Mouse (Mus musculus) c-Kit-positive CD71-negative TER-119-negative erythroid progenitor cells, embryonic 14.5 days (primary cell): ENCODE data around the gene Pde4d.

Experiments used
- DNase-seq: peaks from one replicate; pipeline ENCODE4 v3.0.0-alpha.2; 2013; ENCODE audit warnings: low read depth

Gene Pde4d

DNA sequence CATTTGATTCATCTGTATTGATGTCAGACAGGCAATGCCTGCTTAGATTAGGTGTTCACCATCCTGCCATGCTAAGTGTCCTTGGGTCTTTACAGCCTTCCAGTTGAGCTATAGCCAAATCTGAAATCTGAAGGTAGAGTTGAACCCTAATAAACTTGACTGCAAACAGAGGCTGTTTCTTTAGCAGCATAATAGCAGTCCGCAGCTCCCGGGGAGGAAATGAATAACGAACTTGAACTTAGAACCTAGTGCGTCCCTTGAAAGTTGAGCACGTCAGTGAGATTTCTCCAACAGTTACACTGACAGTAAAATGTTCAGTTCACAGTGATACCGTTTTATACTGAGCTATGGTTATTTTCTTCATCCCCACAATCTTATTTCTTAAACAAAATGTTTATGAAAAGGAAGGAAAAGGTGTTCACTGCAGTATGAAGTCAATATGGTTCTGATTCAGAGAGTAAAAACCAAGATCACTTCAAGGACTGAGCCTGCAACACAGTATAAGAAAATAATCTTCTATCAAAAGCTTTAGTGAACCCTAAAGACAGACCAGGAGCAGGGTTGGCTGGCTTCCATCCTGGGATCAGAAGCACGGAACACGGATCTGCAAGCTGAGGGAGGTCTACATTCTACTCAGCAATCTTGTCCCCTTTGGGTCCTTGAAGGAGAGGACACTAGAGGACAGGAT, 1372.1 kb downstream of the Pde4d start:
- no peak for DNase-seq

DNA sequence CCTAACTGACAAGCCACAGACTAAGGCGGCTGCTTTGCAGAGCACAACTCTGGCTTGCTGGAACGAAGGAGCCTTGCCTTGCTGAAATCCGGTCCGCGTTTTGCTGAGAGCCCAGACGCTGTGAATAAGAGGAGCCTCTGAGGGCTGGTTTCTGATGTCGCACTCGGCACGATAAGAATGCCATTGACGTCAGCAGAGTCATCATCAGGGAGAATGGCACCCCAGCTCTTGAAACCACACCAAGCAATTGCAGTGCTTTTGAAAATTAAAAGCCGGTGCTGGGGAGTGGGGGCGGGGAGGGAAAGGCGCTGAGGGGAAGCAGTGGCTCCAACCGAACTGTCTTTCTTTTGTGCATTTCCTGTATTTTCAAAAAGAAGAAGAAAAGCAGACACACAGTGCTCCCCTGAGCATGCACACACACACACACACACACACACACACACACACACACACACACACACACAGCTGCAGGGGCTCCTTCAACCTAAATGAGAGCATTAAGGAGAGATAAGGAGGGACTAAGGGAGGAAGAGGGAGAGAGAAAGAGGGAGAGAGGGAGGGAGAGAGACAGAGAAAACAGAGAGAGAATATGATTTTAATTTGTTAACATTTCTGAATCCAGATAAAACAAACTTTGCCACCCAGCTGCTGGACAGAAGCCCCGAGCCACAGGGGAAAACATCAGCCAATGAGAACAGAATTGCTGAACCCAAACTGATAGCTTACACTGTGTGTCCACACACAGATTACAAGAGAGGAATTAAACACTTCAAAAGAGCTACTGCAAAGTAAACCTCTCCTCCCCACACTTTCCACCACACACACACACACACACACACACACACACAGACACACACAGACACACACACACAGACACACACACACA, 1372.9 kb downstream of the Pde4d start:
- peak; percentile 95 for DNase-seq

DNA sequence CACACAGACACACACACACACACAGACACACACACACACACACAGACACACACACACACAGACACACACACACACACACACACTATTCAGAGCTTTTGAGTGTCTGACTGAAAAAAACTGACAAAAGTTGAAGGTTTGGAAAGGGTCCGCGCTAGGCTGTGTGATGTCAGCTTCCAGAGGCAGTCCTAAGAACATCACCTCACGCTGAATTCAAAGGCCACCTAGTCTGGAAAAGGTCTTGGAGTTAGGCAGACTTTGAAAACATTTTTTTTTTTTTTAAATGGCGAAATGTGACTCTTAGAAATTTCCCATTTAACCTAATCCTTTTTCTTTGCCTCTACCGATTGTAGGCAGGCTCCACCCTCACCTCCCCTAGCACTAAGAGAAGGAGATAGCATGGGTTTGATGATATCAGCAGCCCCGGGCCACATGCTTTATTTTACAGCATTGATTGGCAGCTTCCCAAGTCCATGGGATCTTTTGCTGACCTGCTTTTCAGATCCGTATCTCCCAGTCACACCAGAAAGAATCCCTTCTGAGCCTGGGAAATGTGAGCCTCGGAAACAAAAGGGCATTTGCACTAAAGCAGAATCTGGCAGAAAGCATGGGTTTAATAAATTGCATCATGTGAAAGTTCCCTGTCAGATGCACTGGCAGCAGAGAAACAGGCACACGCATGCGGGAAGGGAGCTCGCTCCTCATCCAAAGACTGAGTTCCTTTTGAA, 1373.7 kb downstream of the Pde4d start:
- DNase-seq = no peak

DNA sequence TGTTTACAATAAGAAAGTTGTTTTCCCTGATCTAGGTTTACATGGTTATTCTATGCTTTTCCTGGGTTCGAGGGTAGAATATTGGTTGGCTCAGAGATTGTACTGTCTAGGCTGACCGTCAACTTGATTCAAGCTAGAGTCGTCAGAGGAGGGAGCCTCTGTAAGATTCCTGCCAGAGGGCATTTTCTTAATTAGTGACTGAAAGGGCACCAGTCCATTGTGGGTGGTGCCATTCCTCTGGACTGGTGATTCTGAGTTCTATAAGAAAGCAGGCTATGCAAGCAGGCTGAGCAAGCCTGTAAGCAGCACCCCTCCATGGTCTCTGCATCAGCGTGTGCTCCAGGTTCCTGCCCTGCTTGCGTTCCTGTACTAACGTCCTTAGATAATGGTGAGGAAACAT, 1376.1 kb downstream of the Pde4d start:
- no peak for DNase-seq

DNA sequence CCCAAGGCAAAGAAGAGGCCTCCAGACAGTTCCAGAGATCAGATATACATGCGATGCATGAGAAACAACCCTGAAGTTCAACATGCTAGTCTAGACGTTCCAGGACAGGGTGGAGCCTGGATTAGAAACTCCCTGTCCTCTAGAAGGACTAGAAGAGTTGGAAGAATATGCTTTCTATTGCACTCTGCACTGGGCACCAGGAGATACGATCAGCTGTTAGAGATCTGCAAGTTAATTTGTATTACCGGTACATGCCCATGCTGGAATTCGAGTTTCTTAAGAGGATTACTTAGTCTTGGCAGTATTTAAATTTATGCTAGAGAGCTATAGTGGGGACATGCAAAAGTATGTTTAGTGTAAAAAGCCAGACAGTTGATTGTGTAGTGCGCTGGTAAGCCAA, 1377.6 kb downstream of the Pde4d start:
- DNase-seq = no peak

DNA sequence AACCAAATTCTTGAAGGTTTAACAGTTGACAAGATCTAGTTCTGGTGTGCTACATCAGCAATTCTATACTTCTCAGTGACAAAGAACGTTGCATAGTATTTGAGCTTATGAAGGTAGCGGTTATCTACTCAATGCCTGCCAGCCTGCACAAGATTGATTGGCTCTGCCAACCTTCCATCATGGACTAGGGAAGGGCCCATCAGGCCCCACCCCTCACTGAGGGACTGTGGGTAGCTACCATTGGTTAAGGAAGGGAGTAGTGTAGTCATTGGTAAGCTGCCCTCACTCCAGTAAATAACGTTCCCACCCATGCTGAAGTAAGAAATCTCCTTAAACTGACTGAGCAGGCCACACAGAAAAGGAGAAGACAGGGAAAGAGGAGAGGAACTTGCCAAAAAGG, 1378.2 kb downstream of the Pde4d start:
- no peak for DNase-seq

DNA sequence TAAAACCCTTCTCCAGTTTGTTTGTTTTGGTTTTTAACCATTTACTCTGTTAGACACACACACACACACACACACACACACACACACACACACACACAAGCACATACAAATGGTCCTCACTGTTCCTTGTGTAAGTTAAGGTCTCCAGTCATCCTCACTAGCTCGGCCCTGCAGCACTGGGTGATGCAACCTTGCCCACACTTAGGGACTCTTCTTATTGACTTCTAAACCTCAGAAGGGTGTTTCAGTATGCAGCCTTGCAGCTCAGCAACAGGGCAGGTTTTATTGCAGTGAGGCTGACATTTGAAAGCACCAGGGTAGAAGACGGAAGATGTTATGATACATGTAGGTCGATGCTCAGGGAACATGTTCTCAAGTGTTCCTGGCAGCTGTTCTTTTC, 1379.7 kb downstream of the Pde4d start:
- no peak for DNase-seq

DNA sequence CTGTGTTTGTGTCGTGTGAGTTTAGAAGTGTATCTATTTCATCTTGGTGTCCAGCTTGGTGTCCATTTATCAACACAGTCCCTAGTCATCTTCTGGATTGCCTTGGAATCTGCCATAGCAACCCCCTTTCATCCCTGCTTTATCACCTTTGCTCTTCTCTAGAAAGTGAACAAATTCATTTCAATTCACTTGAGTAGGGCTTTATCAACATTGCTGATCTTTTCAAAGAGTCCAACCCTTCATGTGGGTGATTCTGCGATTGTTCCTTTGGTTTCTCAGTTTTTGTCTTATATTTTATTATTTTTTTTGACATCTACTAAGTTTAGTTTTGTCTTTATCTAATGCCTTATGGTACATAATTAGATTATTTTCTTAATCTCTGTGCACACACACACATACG, 1385.2 kb downstream of the Pde4d start:
- no peak for DNase-seq

DNA sequence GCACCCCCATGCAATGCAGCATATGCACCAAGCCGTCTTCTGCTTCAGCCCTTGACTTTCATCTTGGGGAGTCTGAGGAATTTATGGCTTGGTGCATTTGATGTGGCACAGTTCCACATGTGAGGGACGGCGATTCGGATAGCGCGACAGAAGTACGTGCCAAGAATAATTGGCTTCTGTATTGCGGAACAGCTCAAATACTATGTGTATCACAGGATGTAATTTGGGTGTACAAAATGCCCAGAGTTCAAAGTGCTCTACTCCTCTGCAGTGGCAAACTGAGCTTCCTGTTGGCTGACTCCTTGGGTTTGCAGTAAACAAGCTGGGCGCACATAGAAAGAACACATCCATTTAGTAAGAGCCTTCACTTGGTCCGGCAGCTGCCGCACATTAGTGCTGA, 1387.7 kb downstream of the Pde4d start:
- no peak for DNase-seq

DNA sequence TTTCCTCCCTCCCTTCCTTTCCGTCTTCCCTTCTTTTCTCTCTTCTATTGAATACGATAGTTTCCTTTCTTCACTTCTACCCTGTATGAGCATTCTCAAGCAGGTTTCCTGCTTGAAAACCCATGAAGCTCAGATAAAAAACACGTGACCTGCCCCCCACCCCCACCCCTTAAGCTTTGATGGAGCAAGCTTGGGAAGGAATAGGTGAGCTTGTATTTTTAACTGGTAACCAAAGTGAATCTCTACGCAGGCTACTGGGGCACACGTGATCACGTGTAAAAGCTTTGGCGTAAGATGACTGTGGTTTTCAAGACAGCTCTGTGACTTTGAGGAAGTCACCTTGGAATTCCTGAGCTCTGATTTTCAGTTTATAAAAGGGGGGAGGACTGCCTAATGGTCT, 1388.2 kb downstream of the Pde4d start:
- no peak for DNase-seq

DNA sequence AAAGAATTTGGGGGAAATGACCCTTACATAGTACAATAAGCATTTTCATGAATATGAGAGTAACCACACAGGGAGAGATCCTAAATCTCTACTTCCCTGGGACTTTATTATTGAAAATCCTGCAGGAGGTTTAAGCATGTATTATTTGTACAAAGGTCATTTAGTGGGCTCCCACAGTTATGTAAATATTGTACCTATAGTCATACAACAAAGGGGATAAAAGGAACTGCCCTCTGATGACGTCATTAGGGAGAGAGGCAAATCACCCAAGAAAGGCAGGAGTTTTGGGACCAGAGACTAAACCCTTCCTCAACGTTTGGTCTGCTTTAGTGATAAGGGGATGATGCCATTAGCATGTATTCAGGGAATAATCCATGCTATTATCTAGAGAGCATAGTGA, 1390.5 kb downstream of the Pde4d start:
- no peak for DNase-seq

DNA sequence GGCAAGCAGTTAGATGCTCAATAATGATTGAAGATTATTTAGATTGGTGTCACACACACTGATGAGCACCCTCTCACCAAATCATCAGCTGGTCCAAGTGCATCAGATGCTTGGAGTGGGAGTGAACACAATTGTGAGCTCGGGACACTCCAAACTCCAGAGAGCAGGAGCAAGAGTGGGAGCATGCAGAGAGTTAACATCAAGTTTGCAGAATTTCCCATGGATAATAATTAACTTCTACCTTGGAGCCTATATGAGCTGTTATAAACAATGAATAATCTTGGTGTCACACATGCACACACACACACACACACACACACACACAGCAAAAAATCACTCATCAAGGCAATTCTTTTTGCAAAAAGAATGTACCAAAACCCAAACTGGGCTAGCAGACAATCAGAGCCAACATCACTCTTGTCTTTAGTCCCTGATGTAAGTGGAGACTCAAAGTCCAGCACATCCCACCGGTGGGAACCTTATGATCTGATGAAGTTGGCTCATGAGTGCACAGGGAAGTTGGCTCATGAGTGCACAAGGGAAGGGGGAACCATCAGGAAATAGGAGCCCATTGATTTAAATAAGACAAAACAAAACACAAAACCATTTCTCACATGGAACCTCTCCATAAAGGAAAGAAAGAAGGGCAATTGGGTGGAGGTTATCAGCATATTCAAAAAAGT, 1391.5 kb downstream of the Pde4d start:
- no peak for DNase-seq

DNA sequence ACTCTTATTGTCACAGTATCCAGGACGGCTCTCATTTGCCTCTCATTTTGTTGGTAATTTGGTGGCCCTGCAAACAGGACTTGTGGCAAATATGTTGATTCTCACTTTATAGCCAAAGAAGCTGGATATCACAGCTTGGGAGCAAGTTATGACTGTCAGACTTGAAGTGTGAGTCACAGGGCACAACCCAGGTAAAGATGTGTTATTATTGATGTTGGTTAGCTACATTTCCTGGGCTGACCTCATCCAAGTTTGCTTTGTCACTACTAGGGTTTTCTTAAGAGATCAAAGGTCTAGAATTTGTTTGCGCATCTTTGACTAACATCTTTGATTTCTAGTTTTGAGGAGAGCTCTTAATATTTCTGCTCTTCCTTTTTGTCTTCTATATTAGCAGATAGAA, 1393.2 kb downstream of the Pde4d start:
- DNase-seq = no peak

DNA sequence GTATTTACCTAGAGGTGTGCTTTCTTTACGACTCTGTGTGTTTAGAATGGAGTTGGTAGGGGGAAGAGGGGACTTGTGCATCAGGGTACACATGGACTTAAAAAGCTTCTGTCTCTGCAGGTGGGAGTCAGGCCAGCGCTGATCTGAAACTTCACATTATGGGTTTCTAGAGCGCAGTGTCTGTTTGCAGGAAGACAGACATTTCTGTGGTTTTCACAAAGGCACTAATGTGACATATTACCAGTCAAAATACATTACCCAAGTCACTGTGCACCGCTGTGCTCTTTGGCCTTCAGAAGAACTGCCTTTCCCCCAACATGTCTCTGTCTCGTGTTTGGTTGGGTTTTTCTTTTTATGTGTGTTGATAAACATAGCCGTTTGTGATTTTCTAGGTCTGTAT, 1395.1 kb downstream of the Pde4d start:
- DNase-seq = no peak

DNA sequence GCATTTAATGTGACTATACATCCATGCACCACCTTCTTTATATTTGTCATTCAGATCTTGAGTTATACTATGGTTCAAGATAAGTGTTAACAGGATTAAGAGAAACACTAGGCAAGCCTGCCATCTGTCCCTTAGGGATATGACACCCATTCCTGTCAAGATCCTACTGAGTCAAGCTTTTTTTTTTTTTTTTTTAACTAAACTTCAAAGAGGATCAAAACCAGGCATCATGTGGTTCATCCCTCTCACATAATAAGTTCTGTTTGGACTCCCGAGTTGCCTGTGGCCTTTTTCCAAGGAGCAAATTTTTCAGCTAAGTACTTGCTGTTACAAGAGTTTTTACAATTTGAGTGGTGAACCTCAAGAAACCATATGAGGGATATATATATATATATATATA, 1414.1 kb downstream of the Pde4d start:
- no peak for DNase-seq

DNA sequence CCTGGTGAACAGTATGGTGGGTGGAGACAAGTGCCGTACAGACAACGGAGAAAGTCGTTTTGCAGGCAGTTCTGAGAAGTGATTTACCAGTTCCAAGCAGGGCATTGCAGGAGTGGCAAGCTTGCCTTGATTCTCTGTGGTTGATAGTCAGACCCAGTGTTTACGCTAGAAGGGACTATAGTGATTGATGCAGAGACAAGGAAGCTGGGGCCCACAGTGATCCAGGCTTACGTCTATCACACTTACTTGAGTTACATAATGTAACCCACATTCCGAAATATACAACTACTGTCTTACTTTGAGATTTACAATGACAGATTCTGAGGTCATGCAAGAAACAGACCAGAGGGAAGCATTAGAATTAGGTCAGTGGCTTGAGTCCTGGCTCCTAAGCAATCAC, 1414.6 kb downstream of the Pde4d start:
- DNase-seq = no peak

DNA sequence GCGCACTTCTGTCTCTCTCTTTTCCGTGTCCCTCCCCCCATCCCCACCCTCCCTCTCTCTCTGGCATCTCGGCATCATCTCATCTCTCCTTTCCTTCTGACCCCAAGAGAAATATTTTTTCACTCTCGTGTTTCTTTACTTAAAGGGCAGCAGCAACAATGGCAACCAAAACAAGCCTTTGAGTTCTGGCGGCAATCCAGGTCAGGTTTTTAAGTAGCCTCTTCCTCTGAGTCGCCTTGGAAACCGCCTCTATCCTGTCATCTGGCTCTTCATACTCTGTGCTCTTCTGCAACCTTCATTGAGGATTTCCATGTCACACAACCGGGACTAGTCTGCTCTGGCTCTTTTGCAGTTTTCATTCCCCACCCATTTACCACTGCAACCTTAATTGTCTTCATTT, 1430.6 kb downstream of the Pde4d start:
- DNase-seq = no peak

DNA sequence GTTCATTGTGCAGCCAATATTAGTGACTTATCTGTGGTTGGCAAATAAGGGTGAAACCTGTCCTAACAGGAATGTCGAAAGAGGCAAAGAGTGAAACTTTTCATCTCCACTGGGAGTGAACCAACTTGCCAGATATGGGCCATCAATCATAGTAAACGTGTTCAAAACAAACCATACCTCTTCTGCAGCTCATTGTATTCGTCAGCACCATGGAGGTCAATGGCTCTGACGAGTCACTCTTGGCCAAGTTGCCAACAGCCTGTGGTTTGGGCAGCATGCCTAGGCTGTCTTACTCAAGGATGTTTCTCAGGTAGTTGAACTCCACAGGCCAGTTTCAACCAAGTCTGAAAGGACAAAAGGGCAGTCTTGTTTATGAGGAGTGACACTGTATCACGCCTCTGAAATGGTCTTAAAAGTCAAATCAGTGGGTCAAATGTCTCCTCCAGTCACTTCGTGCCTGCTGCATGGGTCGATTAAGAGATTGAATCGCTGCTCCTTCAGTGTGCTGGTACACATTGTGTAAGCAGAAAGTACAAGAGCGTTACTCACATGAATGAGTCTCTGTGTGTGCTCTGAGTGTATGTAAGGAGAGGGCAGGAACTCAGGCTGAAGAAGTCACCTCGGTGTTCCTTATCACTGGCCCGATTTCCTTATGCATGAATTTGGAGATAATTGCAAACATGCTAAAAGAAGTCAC, 1431.6 kb downstream of the Pde4d start:
- no peak for DNase-seq

DNA sequence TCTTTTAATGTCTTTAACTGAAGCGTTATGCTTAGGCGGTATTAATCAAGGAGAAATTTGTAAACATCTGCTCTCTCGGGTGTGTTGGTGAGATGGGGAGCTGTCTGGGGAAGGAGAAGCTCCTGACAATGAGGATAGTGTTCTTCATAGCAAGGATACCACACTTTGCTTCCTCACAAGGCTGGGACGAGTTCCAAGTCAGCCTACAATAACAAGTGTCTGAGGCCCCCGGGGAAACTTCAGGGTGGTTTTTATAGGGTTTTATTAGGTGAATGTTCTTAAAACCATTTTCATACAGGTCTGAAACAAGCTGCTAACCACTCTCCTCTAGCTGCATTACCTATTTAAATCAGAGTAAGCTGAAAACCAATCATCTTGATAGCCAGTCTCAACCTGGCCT, 1433.9 kb downstream of the Pde4d start:
- DNase-seq = no peak

DNA sequence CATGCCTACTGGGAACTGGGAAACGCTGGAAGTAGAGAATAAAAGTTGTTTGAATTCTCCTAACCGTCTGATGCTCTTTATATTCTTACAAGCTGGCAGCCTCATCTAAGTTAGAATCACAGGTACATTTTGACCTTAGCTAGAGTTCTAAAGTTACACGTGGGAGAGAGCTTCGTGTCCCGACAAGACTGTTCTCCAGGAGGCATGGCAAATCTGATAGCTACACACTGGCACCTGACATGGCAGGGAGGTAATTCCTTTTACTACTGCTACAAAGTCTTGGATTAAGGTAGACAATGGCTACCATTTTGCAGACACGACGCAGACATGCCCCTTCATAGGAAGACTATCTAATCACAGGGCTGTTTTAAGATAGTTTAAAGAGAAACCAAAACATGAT, 1435.1 kb downstream of the Pde4d start:
- DNase-seq = no peak

DNA sequence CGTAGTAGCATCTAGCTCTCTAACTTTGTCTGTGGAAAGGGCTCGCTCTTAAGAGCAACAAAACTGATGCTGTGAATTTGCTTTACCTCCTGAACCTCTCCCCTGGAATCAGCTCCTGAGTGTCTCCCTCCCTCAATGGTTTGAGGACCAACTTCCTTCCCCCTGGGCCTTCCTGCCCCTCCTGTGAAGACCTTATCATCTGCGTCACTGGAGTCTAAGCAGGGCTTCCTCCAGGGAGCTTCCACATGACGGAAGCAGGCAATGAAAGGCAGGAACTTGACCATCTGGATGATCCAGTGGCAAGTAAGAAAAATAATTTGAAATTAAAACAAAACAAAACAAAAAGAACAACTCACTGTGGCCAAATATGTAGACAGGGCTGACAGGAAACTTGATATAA, 1438.5 kb downstream of the Pde4d start:
- DNase-seq = no peak
